Mouse (Mus musculus): ENCODE measurements around the gene Arhgef6.

Gene Arhgef6

DNA sequence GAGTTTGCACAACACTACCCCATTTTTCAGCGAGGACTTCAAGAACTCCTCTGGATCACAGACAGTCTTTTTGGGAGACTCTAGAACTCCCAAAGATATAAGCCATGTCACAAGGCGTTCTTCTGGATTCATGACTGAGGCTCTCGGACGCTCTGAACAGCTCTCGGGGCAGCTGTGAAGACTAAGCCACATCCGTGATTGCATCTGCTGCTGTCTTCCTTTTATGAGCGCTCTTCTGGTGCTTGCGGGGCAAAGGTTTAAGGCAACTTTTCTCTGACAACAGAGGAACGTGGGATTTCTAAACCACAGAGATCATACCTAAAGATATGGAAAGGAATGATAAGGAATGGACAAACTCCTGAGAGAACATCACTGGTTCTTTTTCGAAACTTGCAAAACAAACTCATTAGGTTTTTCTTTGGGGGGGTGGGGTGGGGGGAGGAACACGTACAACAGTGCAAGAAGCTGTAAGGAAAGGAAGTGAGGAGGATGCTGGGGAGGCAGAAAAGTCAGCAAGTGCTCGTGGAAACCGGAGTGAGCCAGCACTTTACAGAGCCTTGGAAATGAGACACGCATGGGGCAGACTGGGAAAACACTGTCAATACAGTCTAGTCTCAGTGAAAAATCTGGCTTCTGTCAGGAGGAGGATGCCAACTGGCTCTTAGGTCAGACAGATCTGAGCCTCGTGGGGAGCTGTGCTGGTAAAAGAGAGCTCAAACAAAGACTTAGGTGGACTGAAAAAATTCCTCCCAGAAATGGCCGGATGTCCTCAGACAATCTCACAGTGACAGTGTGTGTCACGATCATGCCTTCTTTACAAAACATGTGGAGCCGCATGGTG is at the start of gene Arhgef6:
Gene Arhgef6, minus strand, starts transcription at position 359 of the 841 bp plus-strand sequence.
- DNase-seq, result peak; percentile 13 to 15

- DNase-seq, result peak; percentile 14 to 49
Measured at GRCm38 (mm10) chrX:57380915-57381314, 42.4 kb upstream of the Arhgef6 start.

DNA sequence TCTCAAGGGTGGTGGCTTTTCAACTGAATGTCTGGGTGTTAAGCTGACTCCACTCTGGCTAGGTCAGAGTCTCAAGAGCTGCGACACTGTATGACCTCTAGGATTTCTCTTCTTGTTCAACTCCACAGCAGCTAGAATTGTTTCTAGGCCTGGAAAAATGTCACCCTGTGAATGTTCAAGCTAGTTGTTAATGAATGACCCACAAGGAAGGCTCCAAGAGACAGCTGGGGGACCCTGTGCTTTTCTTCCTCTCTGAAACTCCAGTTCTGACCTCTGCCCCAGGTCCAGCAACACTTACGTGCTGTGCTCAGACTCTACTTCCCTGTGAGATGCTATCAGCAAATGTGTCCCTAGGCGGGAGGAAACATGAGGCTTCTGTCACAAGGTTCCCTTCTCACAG is 40.0 kb upstream of the Arhgef6 start:
- DNase-seq, result no peak

DNA sequence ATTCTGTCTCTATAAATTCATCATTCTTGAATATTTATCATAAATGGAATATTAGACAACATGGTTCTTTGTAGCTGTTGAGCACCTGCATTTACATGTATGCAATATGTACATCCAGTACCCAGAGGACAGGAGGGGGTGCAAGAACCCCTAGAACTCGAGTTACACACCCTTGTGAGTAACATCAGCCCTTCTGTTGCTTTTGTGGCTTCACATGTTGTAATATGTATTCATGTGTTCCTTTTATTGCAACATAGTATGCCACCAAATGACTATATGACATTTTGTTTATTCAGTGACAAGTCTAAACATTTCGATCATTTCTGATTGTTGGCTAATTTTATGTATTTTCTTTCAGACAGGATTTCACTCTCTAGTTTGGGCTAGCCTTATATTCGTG is 38.6 kb upstream of the Arhgef6 start:
- DNase-seq, result no peak

DNA sequence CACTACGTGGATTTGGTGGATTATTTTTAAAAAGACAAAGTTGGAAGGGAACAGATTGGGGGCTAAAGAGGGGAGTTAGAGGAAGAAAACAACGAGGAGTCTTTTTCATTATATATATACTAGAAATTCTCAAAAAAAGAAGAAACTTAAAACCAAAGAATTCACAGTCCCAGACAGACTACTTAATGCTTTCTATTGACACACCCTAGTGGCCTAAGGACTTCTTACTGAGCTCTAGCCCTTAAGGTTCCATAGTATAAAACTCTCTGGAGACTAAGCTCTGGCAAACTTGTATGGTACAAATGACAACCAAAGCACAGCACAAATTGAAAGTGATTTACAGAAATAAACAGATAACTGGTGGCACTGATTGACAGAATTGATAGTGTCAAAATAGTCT is 35.5 kb upstream of the Arhgef6 start:
- DNase-seq, result no peak

GRCm38 (mm10) chrX:57373543-57373942 is 35.0 kb upstream of the Arhgef6 start:
- no peak for DNase-seq

DNA sequence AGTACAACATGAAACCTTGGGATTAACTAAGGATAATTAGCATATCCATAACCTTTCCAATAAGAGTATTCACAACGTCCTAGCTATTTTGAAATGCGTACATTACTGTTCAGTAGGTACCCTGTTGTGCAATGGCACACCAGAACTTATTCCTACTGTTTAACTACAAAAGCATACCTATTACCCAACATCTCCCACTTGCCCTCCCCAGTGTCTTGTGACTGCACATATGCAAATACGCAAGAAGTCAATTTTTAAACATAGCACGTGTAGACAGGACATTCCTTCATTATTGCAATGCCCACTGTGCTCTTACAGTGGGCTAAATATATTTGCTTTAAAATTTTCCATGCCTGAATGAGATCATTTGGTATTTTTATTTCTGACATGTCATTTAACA is 34.4 kb upstream of the Arhgef6 start:
- no peak for DNase-seq

DNA sequence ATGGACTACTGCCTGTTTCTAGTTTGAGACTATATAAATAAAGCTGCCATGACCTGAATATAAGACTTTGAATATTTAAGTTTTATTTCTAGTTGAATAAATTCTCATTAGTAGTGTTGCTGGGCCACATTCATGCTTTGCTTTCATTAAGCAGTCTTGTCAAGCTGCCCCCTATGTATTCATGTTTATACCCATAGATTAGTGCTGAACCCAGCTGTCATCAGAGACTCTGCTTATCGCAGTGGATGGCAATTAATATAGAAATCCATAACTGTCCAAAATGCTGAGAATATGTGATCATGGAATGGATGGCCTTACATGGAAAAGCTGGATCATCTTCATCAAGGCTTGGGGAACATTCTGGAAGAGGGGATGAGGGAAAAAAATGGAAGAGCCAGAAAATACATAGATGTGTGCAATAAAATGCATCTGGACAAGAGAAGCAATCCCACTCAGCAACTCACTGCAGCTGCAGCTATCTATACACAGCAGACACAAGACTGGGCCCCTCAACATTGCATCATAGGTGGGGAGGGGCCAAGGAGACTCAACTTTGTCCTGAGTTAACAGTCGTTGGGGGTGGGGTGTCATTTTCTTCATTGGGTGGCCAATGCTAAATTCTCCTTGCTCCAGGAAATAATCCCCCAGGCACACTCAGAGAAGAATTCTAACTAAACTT is 26.5 kb upstream of the Arhgef6 start:
- DNase-seq, result no peak

- no peak for DNase-seq
Measured at GRCm38 (mm10) chrX:57359316-57359715, 20.8 kb upstream of the Arhgef6 start.

GRCm38 (mm10) chrX:57339220-57339619 is 691 bp upstream of the Arhgef6 start:
- no peak for DNase-seq

DNA sequence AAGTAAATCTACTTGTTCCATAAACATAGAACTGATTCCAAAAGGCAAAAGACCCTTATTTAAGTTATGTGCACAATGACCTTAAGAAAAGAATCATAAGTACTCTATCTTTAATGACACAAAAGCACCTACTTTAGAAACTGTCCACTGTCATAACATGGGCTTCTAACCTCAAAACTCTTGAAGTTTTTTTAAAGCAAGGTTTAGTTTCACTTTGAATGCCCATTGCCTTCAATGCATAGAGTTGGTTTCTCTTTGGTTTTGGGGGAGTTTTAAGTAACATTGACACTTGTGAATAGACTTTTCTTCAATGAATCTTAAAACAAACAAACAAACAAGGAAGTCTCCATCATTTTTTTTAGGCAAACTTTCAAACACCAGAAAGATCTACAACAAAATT is 947 bp downstream of the Arhgef6 start:
- DNase-seq, result no peak

GRCm38 (mm10) chrX:57336958-57337357 is 1.6 kb downstream of the Arhgef6 start:
- DNase-seq, result no peak

GRCm38 (mm10) chrX:57335313-57335712 is 3.2 kb downstream of the Arhgef6 start:
- DNase-seq, result no peak

GRCm38 (mm10) chrX:57327668-57328338 is 10.7 kb downstream of the Arhgef6 start:
- no peak for DNase-seq

- peak; percentile 25 to 29 for DNase-seq
Measured at GRCm38 (mm10) chrX:57326487-57327221, 11.9 kb downstream of the Arhgef6 start.

DNA sequence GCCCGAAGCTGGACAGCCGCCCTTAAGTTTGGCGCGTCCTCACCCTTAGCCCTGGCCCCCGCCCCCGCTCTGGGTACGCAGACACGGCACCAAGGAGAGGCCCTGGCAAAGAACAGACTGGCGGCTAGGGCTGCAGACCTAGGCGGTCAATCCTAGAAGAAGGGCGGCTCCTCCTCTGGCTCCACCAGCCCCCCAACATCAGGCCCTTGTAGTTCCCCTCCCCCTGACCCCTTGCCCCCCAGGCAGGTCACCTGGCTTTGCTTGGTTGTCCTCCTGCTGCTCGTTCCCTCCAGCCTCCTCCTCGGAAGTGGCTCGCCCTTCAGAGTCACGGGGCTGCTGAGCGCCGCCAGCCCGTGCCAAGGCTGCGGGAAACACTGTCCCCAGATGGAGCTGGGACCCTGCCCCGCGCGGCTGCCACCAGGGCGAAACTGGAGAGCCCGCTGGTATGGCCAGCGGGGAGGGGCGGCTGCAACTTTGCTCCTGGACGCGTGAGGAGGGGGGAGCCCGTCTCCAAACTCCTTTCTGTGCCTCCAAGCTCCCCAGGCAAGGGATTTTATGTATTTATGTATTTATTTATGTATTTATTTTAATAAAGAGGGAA is 12.6 kb downstream of the Arhgef6 start:
- DNase-seq, result peak; percentile 33 to 44

DNA sequence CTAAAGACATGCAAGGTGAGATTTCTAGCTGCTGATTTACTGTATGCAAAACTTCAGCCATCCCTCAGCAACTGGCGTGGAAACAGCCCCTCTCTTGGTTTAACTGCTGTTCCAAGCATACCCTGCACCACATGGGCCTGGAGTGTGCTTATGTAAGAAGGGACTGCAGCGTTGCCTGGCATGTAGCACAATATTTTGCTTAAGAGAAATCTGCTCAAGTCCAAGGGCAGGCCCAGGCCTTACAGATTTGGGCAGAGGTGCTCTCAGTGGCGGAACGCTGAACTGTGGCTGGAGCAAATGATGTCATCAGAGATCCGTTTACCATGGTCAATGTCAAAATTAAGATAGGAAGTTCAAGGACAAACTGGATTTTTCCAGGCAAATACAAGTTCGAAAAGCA is 13.6 kb downstream of the Arhgef6 start:
- no peak for DNase-seq

- DNase-seq, result no peak
Measured at GRCm38 (mm10) chrX:57312066-57312465, 26.5 kb downstream of the Arhgef6 start.

DNA sequence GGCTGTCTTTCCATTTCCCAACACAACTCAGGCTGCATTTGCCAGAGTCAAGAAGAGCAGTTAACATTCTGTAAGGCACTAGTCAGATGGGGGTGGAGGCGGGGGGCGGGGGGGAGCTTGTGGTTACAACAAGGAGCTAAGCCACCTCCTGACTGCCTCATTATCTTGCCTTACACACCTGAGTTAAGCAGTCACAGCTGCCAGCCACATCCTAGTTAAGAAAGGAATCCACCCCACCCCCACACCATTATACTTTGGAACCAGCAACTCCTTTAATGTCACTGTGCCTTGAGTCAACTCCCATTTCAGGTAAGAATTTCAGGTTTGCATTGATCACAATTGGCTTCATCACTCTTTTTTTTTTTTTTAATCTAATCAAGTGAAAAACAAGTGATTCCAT is 28.5 kb downstream of the Arhgef6 start:
- DNase-seq, result no peak

- DNase-seq, result no peak
Measured at GRCm38 (mm10) chrX:57306747-57307146, 31.8 kb downstream of the Arhgef6 start.

GRCm38 (mm10) chrX:57304784-57305287 is 33.7 kb downstream of the Arhgef6 start:
- no peak for DNase-seq

GRCm38 (mm10) chrX:57303188-57303878 is 35.2 kb downstream of the Arhgef6 start:
- DNase-seq, result no peak

Data from cerebellum, postnatal 25 days (tissue).